Mouse (Mus musculus) B cell, adult 62 days (primary cell): ENCODE measurements around the gene Ksr1. TPM values are rescaled to one million over a fixed set of nuclear protein-coding genes. Genes with fewer than 3 reads are reported as not detected.

Experiments
- total RNA-seq: library from RNA; stranded (reverse); gene quantifications from 4 replicates; pipeline ENCODE4 v1.2.4, GENCODE M21; 2023

The Ksr1 gene
- total RNA-seq, result 10.4 to 19.8 TPM (median 13.9 TPM) in 4 replicates

GRCm38 (mm10) chr11:79146331-79146767, at the start of gene Ksr1:
Gene Ksr1 (minus strand): TSS chr11:79146407.

GRCm38 (mm10) chr11:78984483-78985177, 161.6 kb downstream of the Ksr1 start, which contains the start of gene Lgals9:
Gene Lgals9 (minus strand): TSS chr11:78984946.

Other genes with a start within 250 kb of the Ksr1 start
- gene Nos2, start 225.6 kb downstream of the Ksr1 start, total RNA-seq, result not detected in 4 replicates
- gene Lgals9, start 161.5 kb downstream of the Ksr1 start, total RNA-seq, result 120 to 127 TPM (median 123 TPM) in 4 replicates
- 156 to 180 TPM (median 169 TPM) in 4 replicates for gene Wsb1, start 108.3 kb upstream of the Ksr1 start, total RNA-seq
- 2.3 to 3.9 TPM (median 2.5 TPM) in 4 replicates for gene Gm9964, start 150.5 kb upstream of the Ksr1 start, total RNA-seq
- 29.6 to 38.8 TPM (median 32.1 TPM) in 4 replicates for gene Nf1, start 193.3 kb upstream of the Ksr1 start, total RNA-seq